Mouse (Mus musculus): ENCODE measurements at regions not wholly inside any gene's neighbourhood (a gene's known extent, or its start where the extent isn't known, plus 50 kb on each side); places are given as distances from the start of the nearest gene placed in this dataset.

DNA sequence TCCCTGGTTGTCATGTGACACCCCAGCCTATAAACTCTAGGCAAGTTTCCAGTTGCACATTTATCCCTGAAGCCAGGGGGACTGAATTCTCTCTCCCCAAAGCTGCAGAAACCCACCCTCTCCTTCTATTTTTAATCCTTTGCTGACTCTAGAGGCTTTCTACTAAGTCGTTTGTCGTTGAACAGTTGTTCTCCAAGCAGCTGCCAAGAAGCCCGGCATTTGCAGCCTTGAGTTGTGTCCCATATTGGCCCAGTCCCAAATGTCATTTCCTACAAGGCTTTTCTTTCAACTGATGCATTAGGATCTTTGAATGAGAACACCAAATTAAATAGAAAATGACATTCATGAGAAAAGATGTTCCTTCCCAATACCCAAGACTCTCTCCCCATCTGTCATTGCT, 318.2 kb upstream of the Mon1b start:
- TF ChIP-seq CTCF (IDR thresholded peaks at IDR 0.05; ENCODE audit: insufficient read depth, low read length) (no peak), POLR2A (IDR thresholded peaks at IDR 0.05; ENCODE audit: borderline replicate concordance, extremely low read depth, low read depth, low read length) (no peak)
